Mouse (Mus musculus): Measurements from ENCODE around the gene Atxn1. TPM values are rescaled to one million over a fixed set of nuclear protein-coding genes. Genes with fewer than 3 reads are reported as not detected.

Gene Atxn1
- polyA plus RNA-seq, 1 experiment, result 59.3 TPM

- Histone ChIP-seq H3K27ac (ENCODE audit: insufficient read depth, low read length) (peak overlapping the region; percentile 92), H3K4me3 (ENCODE audit: insufficient read depth, low read length) (peak overlapping the region; percentile 94), H3K4me1 (ENCODE audit: control insufficient read depth, insufficient read depth, low read length) (peaks cover 16% of the 10 kb centered on the region)
- TF ChIP-seq POLR2A (IDR thresholded peaks at IDR 0.05; ENCODE audit: low read depth, low read length) (no peak; the same call in 1 of the 2 replicates), CTCF (IDR thresholded peaks at IDR 0.05; ENCODE audit: borderline replicate concordance, insufficient read depth, low read length) (no peak)
These were observed 416 bp downstream of the Atxn1 start for GRCm38 (mm10) chr13:45964331-45964852.

DNA sequence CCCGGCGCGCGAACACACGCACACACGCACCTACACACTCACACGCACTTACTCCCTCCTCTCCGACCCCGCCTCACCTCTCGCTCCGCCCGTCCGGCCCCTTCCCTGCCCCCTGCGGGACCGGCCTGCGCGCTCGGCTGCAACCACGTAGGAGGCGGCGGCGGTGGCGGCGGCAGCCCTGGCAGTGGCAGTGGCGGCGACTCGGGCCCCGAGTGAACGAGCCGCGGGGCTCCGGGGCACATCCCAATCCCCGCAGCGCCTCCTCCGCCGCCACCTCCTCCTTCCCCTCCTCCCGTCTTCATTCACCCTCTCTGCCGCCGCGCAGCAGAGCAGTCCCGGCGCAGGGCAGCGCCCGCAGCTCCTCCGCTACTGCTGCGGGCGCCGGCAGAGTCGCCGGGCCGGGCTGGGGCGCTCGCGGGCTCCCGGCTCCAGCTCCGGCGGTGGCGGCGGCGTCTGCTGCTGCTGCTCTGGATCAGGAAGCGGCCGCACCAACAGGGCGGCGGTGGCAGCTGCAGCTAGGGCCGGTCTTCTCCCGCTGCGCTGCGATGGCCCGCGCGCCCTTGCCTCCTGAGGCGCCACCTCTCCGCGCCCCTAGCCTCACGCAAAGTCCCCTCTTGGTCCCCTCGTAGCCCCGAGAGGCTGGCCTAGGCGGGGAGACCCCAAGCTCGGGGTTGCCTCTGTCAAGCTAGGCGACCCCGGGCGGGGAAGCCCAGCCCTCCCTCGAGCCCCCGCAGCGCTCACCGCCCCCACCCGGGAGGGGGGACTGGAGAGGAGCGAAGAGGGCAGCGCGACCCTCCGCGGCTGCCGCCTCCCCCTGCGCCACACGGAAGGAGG, 1.1 kb downstream of the Atxn1 start:
- H3K27ac ChIP-seq (ENCODE audit: insufficient read depth, low read length), result peak overlapping the region; percentile 87
- peak overlapping the region; percentile 94 for H3K4me3 ChIP-seq (ENCODE audit: insufficient read depth, low read length)
- TF ChIP-seq CTCF (IDR thresholded peaks at IDR 0.05; ENCODE audit: borderline replicate concordance, insufficient read depth, low read length) (no peak), POLR2A (IDR thresholded peaks at IDR 0.05; ENCODE audit: low read depth, low read length) (peak; percentile 78)
- peaks cover 16% of the 10 kb centered on the region for H3K4me1 ChIP-seq (ENCODE audit: control insufficient read depth, insufficient read depth, low read length)

DNA sequence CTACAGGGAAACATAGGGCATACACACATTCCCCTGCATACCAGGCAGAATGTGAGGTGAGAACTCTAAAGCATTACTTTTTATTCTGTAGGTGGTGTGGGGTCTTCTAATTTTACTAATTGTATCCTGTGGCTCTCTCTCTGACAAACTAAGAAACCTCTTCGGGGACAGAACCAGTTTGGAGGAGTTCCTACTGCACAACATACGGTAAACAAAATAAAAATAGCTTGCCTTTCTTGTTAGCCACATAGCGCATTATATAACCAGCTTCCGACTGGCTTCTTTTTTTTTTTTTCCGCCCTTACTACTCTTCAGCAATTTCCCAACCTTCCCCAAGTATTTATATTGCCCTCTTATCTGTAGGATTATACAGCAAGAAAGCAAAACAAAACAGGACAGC, 2.0 kb downstream of the Atxn1 start:
- peak overlapping the region; percentile 65; the same call in 1 of the 2 replicates for H3K27ac ChIP-seq (ENCODE audit: insufficient read depth, low read length)
- TF ChIP-seq POLR2A (IDR thresholded peaks at IDR 0.05; ENCODE audit: low read depth, low read length), result no peak
- TF ChIP-seq CTCF (IDR thresholded peaks at IDR 0.05; ENCODE audit: borderline replicate concordance, insufficient read depth, low read length), result no peak
- H3K4me3 ChIP-seq (ENCODE audit: insufficient read depth, low read length), result peak overlapping the region; percentile 94
- peaks cover 16% of the 10 kb centered on the region for H3K4me1 ChIP-seq (ENCODE audit: control insufficient read depth, insufficient read depth, low read length)

DNA sequence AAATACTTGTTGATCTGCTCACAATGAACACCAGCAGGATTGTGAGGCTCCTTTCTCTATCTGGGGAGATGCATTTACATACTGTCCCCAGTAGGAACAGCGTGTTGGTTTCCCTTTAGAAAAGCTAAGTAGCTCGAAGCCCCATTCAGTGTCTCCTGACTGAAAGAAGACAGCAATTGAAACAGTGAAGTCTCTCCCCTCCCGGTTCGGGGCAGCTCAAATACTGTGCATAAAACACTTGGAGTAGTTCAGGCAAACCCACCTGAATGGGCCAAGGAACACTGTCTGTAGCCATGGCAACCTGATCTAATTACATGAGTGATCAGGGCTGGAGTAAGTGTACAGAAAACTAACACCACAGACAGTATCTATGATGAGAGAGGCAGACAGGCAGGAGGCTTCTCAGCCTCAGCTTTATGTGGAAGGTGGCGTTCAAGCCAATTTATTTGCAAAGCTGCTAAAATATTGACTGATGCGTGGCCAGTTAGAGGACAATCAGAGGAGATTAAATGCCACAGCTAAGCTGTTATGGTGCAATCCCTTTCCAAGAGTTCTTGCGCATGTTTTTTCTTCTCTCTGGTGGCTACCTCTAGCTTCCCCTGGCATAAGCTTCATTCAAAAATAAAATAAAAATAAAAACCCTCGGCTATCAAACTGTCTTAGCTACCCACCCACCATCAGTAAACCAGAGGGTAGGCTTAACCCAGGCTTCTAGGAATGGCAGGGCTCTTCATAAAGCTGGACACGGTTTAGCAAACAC, 2.8 kb downstream of the Atxn1 start:
- peak overlapping the region; percentile 94 for H3K4me3 ChIP-seq (ENCODE audit: insufficient read depth, low read length)
- peak overlapping the region; percentile 65 for H3K27ac ChIP-seq (ENCODE audit: insufficient read depth, low read length)
- TF ChIP-seq POLR2A (IDR thresholded peaks at IDR 0.05; ENCODE audit: low read depth, low read length), result no peak
- TF ChIP-seq CTCF (IDR thresholded peaks at IDR 0.05; ENCODE audit: borderline replicate concordance, insufficient read depth, low read length), result no peak
- peaks cover 16% of the 10 kb centered on the region for H3K4me1 ChIP-seq (ENCODE audit: control insufficient read depth, insufficient read depth, low read length)

DNA sequence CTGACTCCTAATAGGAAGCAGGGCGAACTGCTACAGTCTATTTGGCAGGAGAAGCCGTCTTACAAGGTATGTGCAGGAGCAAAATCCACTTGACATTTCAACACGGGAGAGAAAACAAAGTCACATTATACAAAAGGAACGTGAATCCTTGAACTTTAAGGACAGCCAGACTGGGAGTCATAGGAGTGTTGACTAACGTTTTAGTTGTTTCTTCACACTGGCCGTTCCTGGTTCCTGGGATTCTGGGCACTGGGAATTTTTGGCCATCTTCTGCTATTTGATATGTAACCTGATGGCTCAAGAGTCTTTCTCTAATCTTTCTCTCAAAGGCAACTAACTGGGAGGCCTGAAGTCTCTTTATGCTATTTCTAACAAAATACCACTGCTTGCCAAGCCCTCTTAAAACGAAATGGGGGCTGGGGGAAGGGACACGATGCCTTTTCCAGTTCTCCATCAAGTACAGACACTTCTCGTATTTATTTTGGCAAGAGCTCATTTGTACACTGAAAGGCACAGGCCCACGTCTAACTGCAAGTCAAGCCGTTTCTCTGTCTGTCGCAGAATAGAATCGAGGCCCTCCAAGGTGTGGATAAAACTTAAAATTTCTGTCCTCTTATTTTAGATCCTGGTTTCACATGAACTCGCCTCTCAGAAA, 4.4 kb downstream of the Atxn1 start:
- TF ChIP-seq POLR2A (IDR thresholded peaks at IDR 0.05; ENCODE audit: low read depth, low read length) (no peak), CTCF (IDR thresholded peaks at IDR 0.05; ENCODE audit: borderline replicate concordance, insufficient read depth, low read length) (no peak)

DNA sequence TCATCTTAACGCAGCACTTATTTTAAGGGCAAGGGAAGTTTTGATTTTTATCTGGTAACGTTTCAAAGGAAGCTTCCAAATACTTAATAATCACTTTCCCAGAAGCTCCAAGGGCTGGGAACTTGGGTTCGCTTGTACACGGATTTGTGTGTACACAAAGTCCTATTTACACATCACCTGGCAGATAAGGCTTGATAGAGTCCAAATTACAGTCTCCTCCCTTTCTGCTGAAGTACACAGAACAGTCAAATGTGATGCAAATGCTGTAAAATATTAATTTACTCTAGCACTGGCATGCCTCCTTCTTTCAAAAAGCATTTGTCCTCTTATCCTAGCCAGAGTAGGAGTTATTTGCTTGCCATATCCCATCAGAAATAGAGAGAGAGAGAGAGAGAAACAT, 6.5 kb downstream of the Atxn1 start:
- Histone ChIP-seq H3K4me3 (ENCODE audit: insufficient read depth, low read length) (no peak overlapping the region), H3K4me1 (ENCODE audit: control insufficient read depth, insufficient read depth, low read length) (peaks cover 24% of the 10 kb centered on the region), H3K27ac (ENCODE audit: insufficient read depth, low read length) (no peak overlapping the region)
- TF ChIP-seq CTCF (IDR thresholded peaks at IDR 0.05; ENCODE audit: borderline replicate concordance, insufficient read depth, low read length) (no peak), POLR2A (IDR thresholded peaks at IDR 0.05; ENCODE audit: low read depth, low read length) (no peak)

More for the DNA sequence above, 4.4 kb downstream of the Atxn1 start:
- no peak overlapping the region for H3K4me3 ChIP-seq (ENCODE audit: insufficient read depth, low read length)
- peak overlapping the region; percentile 67 for H3K27ac ChIP-seq (ENCODE audit: insufficient read depth, low read length)
- peaks cover 21% of the 10 kb centered on the region for H3K4me1 ChIP-seq (ENCODE audit: control insufficient read depth, insufficient read depth, low read length)

GRCm38 (mm10) chr13:45957629-45958028, 7.2 kb downstream of the Atxn1 start:
- Histone ChIP-seq H3K27ac (ENCODE audit: insufficient read depth, low read length) (no peak overlapping the region), H3K4me3 (ENCODE audit: insufficient read depth, low read length) (no peak overlapping the region), H3K4me1 (ENCODE audit: control insufficient read depth, insufficient read depth, low read length) (peaks cover 28% of the 10 kb centered on the region)
- TF ChIP-seq POLR2A (IDR thresholded peaks at IDR 0.05; ENCODE audit: low read depth, low read length), result no peak
- no peak for TF ChIP-seq CTCF (IDR thresholded peaks at IDR 0.05; ENCODE audit: borderline replicate concordance, insufficient read depth, low read length)

- peaks cover 22% of the 10 kb centered on the region for H3K4me1 ChIP-seq (ENCODE audit: control insufficient read depth, insufficient read depth, low read length)
- H3K4me3 ChIP-seq (ENCODE audit: insufficient read depth, low read length), result no peak overlapping the region
- H3K27ac ChIP-seq (ENCODE audit: insufficient read depth, low read length), result peak overlapping the region; percentile 48; the same call in 1 of the 2 replicates
- TF ChIP-seq POLR2A (IDR thresholded peaks at IDR 0.05; ENCODE audit: low read depth, low read length), result no peak
- no peak for TF ChIP-seq CTCF (IDR thresholded peaks at IDR 0.05; ENCODE audit: borderline replicate concordance, insufficient read depth, low read length)
These were observed 8.5 kb downstream of the Atxn1 start for GRCm38 (mm10) chr13:45956287-45956686.

- Histone ChIP-seq H3K27ac (ENCODE audit: insufficient read depth, low read length) (peak overlapping the region; percentile 48), H3K4me1 (ENCODE audit: control insufficient read depth, insufficient read depth, low read length) (peaks cover 17% of the 10 kb centered on the region), H3K4me3 (ENCODE audit: insufficient read depth, low read length) (no peak overlapping the region)
- TF ChIP-seq CTCF (IDR thresholded peaks at IDR 0.05; ENCODE audit: borderline replicate concordance, insufficient read depth, low read length) (no peak), POLR2A (IDR thresholded peaks at IDR 0.05; ENCODE audit: low read depth, low read length) (no peak)
These were observed 9.3 kb downstream of the Atxn1 start for GRCm38 (mm10) chr13:45955370-45956055.
